Mouse (Mus musculus) thymus, adult 2 months (tissue): ENCODE results near the gene Ewsr1. TPM values are rescaled to one million over a fixed set of nuclear protein-coding genes. Genes with fewer than 3 reads are reported as not detected.

ENCODE experiments used
- DNase-seq: peaks from one replicate; pipeline ENCODE4 v3.0.0; 2021
- H3K27ac ChIP-seq: fragments of 200-500 bp; 2 replicates; pipeline ENCODE4 v1.5.1; 2012; ENCODE audit warnings: low read length, control low read depth; ENCODE audit not compliant: control insufficient read depth, insufficient read depth
- H3K27me3 ChIP-seq: fragments of 200-500 bp; 2 replicates; pipeline ENCODE4 v1.6.1; 2012; ENCODE audit warnings: mild to moderate bottlenecking, low read length, moderate library complexity, mixed read lengths; ENCODE audit not compliant: control insufficient read depth, insufficient read depth
- H3K36me3 ChIP-seq: fragments of 200-500 bp; 2 replicates; pipeline ENCODE4 v1.6.1; 2012; ENCODE audit warnings: mild to moderate bottlenecking, low read length, moderate library complexity; ENCODE audit not compliant: control insufficient read depth, insufficient read depth
- H3K4me1 ChIP-seq: fragments of 200-500 bp; replicated peaks from 2 replicates; pipeline ENCODE4 v1.6.1; 2012; ENCODE audit warnings: low read length; ENCODE audit not compliant: control insufficient read depth, insufficient read depth
- H3K4me3 ChIP-seq: fragments of 200-500 bp; 2 replicates; pipeline ENCODE4 v1.5.1; 2012; ENCODE audit warnings: mild to moderate bottlenecking, low read length, control low read depth, moderate library complexity; ENCODE audit not compliant: control insufficient read depth, insufficient read depth
- CTCF ChIP-seq: fragments of 200-500 bp; IDR thresholded peaks from 2 replicates; pipeline ENCODE4 v1.5.1; 2012; ENCODE audit warnings: mild to moderate bottlenecking, control low read depth, low read length, moderate library complexity, borderline replicate concordance; ENCODE audit not compliant: control insufficient read depth, poor library complexity, insufficient read depth; ENCODE audit errors: extremely low read depth
- POLR2A ChIP-seq: fragments of 200-500 bp; IDR thresholded peaks from 2 replicates; pipeline ENCODE4 v1.6.1; 2012; ENCODE audit warnings: mild to moderate bottlenecking, low read length, control low read depth, moderate library complexity; ENCODE audit not compliant: control insufficient read depth, poor library complexity, insufficient read depth; ENCODE audit errors: extremely low read depth
- WGBS: fragments of 180-500 bp; shearing (Covaris S2); methylation state at CpG from one replicate; pipeline ENCODE4 v1.1.7; 2018; 5-methylcytosine and 5-hydroxymethylcytosine counted together
- polyA plus RNA-seq: library from polyadenylated mRNA; depleted of rRNA; stranded (reverse); fragments of >200 nt; gene quantifications from 2 replicates; pipeline ENCODE4 v1.2.3, GENCODE M21; 2012

Gene Ewsr1
- polyA plus RNA-seq, 1 experiment = 1,289 TPM

- Histone ChIP-seq H3K27ac (no peak overlapping the region), H3K4me3 (no peak overlapping the region), H3K36me3 (no peaks in the 10 kb centered on the region), H3K4me1 (no peaks in the 10 kb centered on the region), H3K27me3 (no peaks in the 10 kb centered on the region)
- no peak for TF ChIP-seq POLR2A
- 98% methylated on average over 2 of the region's 2 CpGs for WGBS
- no peak for DNase-seq
Measured at GRCm38 (mm10) chr11:5138642-5139041, 39.6 kb upstream of the Ewsr1 start.

- Histone ChIP-seq H3K27ac (no peak overlapping the region), H3K36me3 (no peaks in the 10 kb centered on the region), H3K27me3 (no peaks in the 10 kb centered on the region), H3K4me1 (no peaks in the 10 kb centered on the region), H3K4me3 (no peak overlapping the region)
- no peak for TF ChIP-seq POLR2A
- no peak for TF ChIP-seq CTCF
- whole genome bisulfite sequencing = 96% methylated on average over 11 of the region's 11 CpGs
- DNase-seq = no peak
Measured at GRCm38 (mm10) chr11:5135914-5136313, 36.8 kb upstream of the Ewsr1 start.

- Histone ChIP-seq H3K4me3 (no peak overlapping the region), H3K36me3 (peaks cover 6% of the 10 kb centered on the region; the same call in 1 of the 2 replicates), H3K4me1 (no peaks in the 10 kb centered on the region), H3K27me3 (no peaks in the 10 kb centered on the region), H3K27ac (no peak overlapping the region)
- TF ChIP-seq CTCF (no peak), POLR2A (no peak)
- DNase-seq = no peak
- WGBS = 75% methylated on average over 4 of the region's 4 CpGs
Measured at GRCm38 (mm10) chr11:5132751-5133150, 33.7 kb upstream of the Ewsr1 start.

GRCm38 (mm10) chr11:5130111-5130665 lies 31.1 kb upstream of the Ewsr1 start:
- WGBS = 78% methylated on average over 4 of the region's 4 CpGs
- Histone ChIP-seq H3K4me3 (no peak overlapping the region), H3K36me3 (peaks cover 6% of the 10 kb centered on the region; the same call in 1 of the 2 replicates), H3K27me3 (no peaks in the 10 kb centered on the region; the same call in 1 of the 2 replicates), H3K27ac (no peak overlapping the region), H3K4me1 (no peaks in the 10 kb centered on the region)
- no peak for TF ChIP-seq CTCF
- TF ChIP-seq POLR2A = no peak
- DNase-seq = no peak

- Histone ChIP-seq H3K4me1 (no peaks in the 10 kb centered on the region), H3K4me3 (no peak overlapping the region), H3K27ac (no peak overlapping the region), H3K27me3 (no peaks in the 10 kb centered on the region; the same call in 1 of the 2 replicates), H3K36me3 (peaks cover 6% of the 10 kb centered on the region; the same call in 1 of the 2 replicates)
- 96% methylated on average over 5 of the region's 5 CpGs for WGBS
- no peak for DNase-seq
- no peak for TF ChIP-seq POLR2A
- TF ChIP-seq CTCF = no peak
Measured at GRCm38 (mm10) chr11:5129035-5129480, 30.0 kb upstream of the Ewsr1 start.

GRCm38 (mm10) chr11:5125713-5126112 lies 26.6 kb upstream of the Ewsr1 start:
- H3K36me3 ChIP-seq = peaks cover 6% of the 10 kb centered on the region; the same call in 1 of the 2 replicates
- no peaks in the 10 kb centered on the region; the same call in 1 of the 2 replicates for H3K27me3 ChIP-seq
- no peak overlapping the region for H3K4me3 ChIP-seq
- no peaks in the 10 kb centered on the region for H3K4me1 ChIP-seq
- DNase-seq = no peak
- H3K27ac ChIP-seq = no peak overlapping the region
- 98% methylated on average over 4 of the region's 4 CpGs for WGBS
- no peak for TF ChIP-seq CTCF
- no peak for TF ChIP-seq POLR2A

GRCm38 (mm10) chr11:5114931-5115581 lies 16.0 kb upstream of the Ewsr1 start:
- no peak overlapping the region for H3K4me3 ChIP-seq
- DNase-seq = peak; percentile 94

More at GRCm38 (mm10) chr11:5114931-5115581, 16.0 kb upstream of the Ewsr1 start:
- WGBS = 35% methylated on average over 13 of the region's 13 CpGs
- H3K27ac ChIP-seq = no peak overlapping the region
- H3K4me1 ChIP-seq = peaks cover 22% of the 10 kb centered on the region
- no peaks in the 10 kb centered on the region for H3K27me3 ChIP-seq
- 0 out of 2 replicates have a peak, but pooled peaks have one; percentile 18 for TF ChIP-seq POLR2A
- TF ChIP-seq CTCF = peak; percentile 100
- H3K36me3 ChIP-seq = no peaks in the 10 kb centered on the region
